Mouse (Mus musculus): ENCODE data around the gene Taldo1.
"Not testable (repeated sequence)": the region's sequence is repeated elsewhere in the genome, so short reads cannot be mapped to it uniquely, and the experiment has no call there.

Taldo1 gene

GRCm38 (mm10) chr7:141388487-141389109, 3.4 kb upstream of the Taldo1 start:
- no peak for DNase-seq

GRCm38 (mm10) chr7:141390326-141391259, 1.4 kb upstream of the Taldo1 start:
- DNase-seq = peak; percentile 22

- no peak for DNase-seq
Measured at GRCm38 (mm10) chr7:141392552-141393222, 688 bp downstream of the Taldo1 start.

- DNase-seq = no peak
Measured at GRCm38 (mm10) chr7:141394158-141394557, 2.2 kb downstream of the Taldo1 start.

GRCm38 (mm10) chr7:141394771-141395170, 2.8 kb downstream of the Taldo1 start:
- DNase-seq = peak; percentile 67

- no peak for DNase-seq
Measured at GRCm38 (mm10) chr7:141395348-141395747, 3.3 kb downstream of the Taldo1 start.

GRCm38 (mm10) chr7:141403305-141403704, 11.3 kb downstream of the Taldo1 start:
- DNase-seq = peak; percentile 62

GRCm38 (mm10) chr7:141405466-141405865, 13.5 kb downstream of the Taldo1 start:
- DNase-seq = no peak

- DNase-seq = not testable (repeated sequence)
Measured at GRCm38 (mm10) chr7:141407670-141408069, 15.7 kb downstream of the Taldo1 start.

GRCm38 (mm10) chr7:141408833-141409232, 16.8 kb downstream of the Taldo1 start:
- peak; percentile 96 for DNase-seq

GRCm38 (mm10) chr7:141410631-141411030, 18.6 kb downstream of the Taldo1 start:
- no peak for DNase-seq

GRCm38 (mm10) chr7:141411667-141412066, 19.7 kb downstream of the Taldo1 start:
- DNase-seq = no peak

- peak; percentile 71 for DNase-seq
Measured at GRCm38 (mm10) chr7:141413331-141413730, 21.3 kb downstream of the Taldo1 start.

- peak; percentile 98 for DNase-seq
Measured at GRCm38 (mm10) chr7:141413809-141414584, 22.0 kb downstream of the Taldo1 start, which contains the start of gene Gatd1. Gene Gatd1 (minus strand): TSS chr7:141414136.

- peak; percentile 55 for DNase-seq
Measured at GRCm38 (mm10) chr7:141416144-141416841, 24.3 kb downstream of the Taldo1 start.

GRCm38 (mm10) chr7:141417731-141418681, 26.0 kb downstream of the Taldo1 start:
- no peak for DNase-seq

GRCm38 (mm10) chr7:141418970-141419369, 27.0 kb downstream of the Taldo1 start:
- no peak for DNase-seq

- DNase-seq = no peak
Measured at GRCm38 (mm10) chr7:141420030-141420702, 28.2 kb downstream of the Taldo1 start.

- no peak for DNase-seq
Measured at GRCm38 (mm10) chr7:141423811-141424210, 31.8 kb downstream of the Taldo1 start.
